Mouse (Mus musculus) left cerebral cortex, postnatal 10 days (tissue): Measurements from ENCODE around the gene Frs3. TPM values are rescaled to one million over a fixed set of nuclear protein-coding genes. Genes with fewer than 3 reads are reported as not detected.

Experiments
- DNase-seq, 2 experiments: peaks; one replicate each; pipeline ENCODE4 v3.0.0; 2021 to 2022; ENCODE audit warnings: low spot score in 2 of 2, mixed read lengths in 1 of 2; ENCODE audit errors: extremely low spot score in 1 of 2
- intact Hi-C: fragments of 180-260 bp; cut with DNase I; formaldehyde crosslinking; loops from one replicate; pipeline ENCODE4 v1.15.1; 2025
- total RNA-seq, 2 experiments: library from RNA; stranded (reverse); gene quantifications; 2 replicates each; pipeline ENCODE4 v1.2.3; 2021

The Frs3 gene
- total RNA-seq, 2 experiments from 2014 or later: 27.4 to 29.9 TPM

DNA sequence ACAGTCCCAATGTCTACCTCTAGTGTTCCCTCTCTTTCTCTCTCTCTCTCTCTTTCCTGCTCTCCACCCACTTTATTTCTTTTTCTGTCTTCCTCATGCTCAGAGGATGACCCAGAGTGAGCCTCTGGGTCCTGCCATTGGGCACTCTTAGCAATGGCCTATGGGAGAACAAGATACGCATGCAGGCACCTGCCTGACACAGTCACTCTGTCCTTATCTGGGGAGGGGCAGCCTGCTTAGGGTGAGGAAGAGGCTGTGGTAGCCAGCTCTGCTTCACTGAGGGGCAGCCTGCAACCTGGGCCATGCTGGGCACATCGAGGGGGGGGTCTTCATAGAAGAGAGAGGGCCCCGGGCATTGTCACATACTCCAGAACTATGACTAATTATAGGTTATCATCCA is 60.8 kb downstream of the Frs3 start:
- no peak for DNase-seq
- intact Hi-C loops: no loop called here

DNA sequence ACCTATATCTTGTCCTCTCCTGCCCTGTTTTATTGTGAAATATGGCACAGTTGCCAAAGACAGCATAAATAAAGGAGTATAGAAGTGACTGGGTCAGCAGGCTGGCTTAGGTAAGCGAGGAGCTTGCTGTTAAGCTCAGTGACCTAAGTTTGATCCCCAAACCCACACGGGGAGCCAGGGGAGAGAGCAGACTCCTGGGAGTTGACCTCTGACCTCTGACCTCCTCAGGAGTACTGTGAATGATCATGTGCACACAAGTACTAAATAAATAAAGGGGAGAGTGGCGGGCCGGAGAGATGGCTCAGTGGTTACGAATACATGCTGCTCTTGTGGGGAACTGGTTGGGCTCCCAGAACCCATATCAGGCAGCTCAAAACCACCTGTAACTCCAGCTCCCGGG is 61.3 kb downstream of the Frs3 start:
- intact Hi-C loops: no loop called here

DNA sequence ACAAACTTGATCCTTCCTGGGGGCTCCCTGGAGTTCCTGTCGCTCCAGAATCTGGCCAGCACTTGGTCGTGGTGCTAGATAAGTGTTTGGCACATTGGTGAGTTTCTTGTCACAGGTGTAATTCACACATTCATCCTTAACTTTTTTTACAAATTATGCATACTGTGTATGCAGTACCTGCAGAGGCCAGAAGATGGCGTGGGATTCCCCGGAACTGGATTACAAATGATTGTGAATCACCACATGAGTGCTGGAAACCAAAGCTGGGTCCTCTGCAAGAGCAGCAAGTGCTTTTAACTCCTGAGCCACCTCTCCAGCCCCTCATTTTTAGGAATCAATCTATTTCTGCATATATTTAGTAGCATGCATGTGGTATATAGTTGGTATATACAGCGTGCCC is 63.0 kb downstream of the Frs3 start:
- intact Hi-C loops: no loop called here
- no peak for DNase-seq

More for the DNA sequence above, 61.3 kb downstream of the Frs3 start:
- no peak for DNase-seq

DNA sequence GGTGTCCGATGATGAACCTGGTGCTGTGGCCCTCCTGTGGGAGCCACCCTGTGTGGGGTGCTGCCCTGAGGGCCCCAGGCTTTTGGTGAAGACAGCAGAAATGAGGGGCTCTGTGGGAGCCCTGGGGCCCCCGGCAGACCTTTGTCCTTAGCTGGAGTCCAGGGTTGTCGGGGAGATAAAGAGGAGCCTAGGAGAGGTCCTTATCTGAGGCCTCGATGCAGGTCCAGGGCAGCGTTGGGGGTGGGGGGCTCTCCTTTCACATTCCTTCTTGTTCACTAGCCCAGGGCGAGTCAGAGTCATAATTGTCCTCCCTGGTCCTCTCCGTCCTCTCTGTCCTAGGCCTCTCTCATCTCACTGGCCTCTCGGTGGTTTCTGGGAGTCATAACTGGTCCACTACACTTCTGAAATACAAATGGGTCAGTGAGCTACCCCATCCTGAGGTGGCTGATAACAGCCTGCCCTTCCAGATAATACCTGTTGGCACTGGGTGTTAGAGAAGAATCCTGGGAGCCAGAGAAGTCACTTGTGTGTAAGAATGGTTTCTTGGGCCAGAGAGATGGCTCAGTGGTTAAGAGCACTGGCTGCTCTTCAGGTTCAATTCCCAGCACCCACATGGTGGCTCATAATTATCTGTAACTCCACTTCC is 64.4 kb downstream of the Frs3 start:
- intact Hi-C loops: no loop called here
- DNase-seq: no peak

Other genes starting within 250 kb of the Frs3 start
- gene Taf8, start 186.7 kb upstream of the Frs3 start, total RNA-seq: 10 to 100 TPM; 13.8 to 14.3 TPM
- gene Ccnd3, start 184.0 kb upstream of the Frs3 start, total RNA-seq: 10 to 100 TPM; 24.5 to 26.7 TPM
- gene Bysl, start 77.5 kb upstream of the Frs3 start, total RNA-seq: 10 to 100 TPM; 25.2 to 25.3 TPM
- 10 to 100 TPM; 21.4 to 23.5 TPM for gene Med20, start 77.4 kb upstream of the Frs3 start, total RNA-seq
- gene Gm20517, start 77.4 kb upstream of the Frs3 start, total RNA-seq: 1 to 10 TPM; 6.2 to 6.4 TPM
- gene Usp49, start 58.3 kb upstream of the Frs3 start, total RNA-seq: 10 to 100 TPM; 14.8 to 15.1 TPM
- 100 to 1,000 TPM; 209 to 222 TPM for gene Tomm6, start 644 bp upstream of the Frs3 start, total RNA-seq
- 1 to 10 TPM; 5.7 to 6.4 TPM for gene Gm21981, start 5.4 kb downstream of the Frs3 start, total RNA-seq
- gene Prickle4, start 5.7 kb downstream of the Frs3 start, total RNA-seq: 1 to 10 TPM; 2.3 to 4.5 TPM
- not detected for gene Pgc, start 37.8 kb downstream of the Frs3 start, total RNA-seq
- 1 to 10 TPM; 6.1 to 6.2 TPM for gene Tfeb, start 48.0 kb downstream of the Frs3 start, total RNA-seq
- gene Mdfi, start 145.7 kb downstream of the Frs3 start, total RNA-seq: 1 to 10 TPM; 1.5 to 1.7 TPM
- 10 to 100 TPM; 52.3 to 53.9 TPM for gene Foxp4, start 235.6 kb downstream of the Frs3 start, total RNA-seq